Mouse (Mus musculus) layer of hippocampus, adult 8-10 months (tissue): Measurements from ENCODE around the gene Alg12. TPM values are rescaled to one million over a fixed set of nuclear protein-coding genes. Genes with fewer than 3 reads are reported as not detected.

ENCODE experiments used
- DNase-seq, 2 experiments: peaks; one replicate each; pipeline ENCODE4 v3.0.0; 2022; ENCODE audit warnings: low spot score in 2 of 2
- total RNA-seq, 4 experiments: library from RNA; stranded (reverse); gene quantifications; 2 replicates each; pipeline ENCODE4 v1.2.4; 2022

Alg12 gene
- total RNA-seq, 4 experiments from 2014 or later = 11.3 to 16.7 (median 14.3) TPM

- no peak for DNase-seq
Measured at GRCm38 (mm10) chr15:88854969-88855830, 36.1 kb upstream of the Alg12 start.

GRCm38 (mm10) chr15:88854119-88854968 is 35.2 kb upstream of the Alg12 start:
- DNase-seq = no peak

GRCm38 (mm10) chr15:88853106-88853505 is 34.0 kb upstream of the Alg12 start:
- no peak for DNase-seq

- no peak for DNase-seq
Measured at GRCm38 (mm10) chr15:88851507-88852149, 32.5 kb upstream of the Alg12 start.

GRCm38 (mm10) chr15:88851076-88851475 is 32.0 kb upstream of the Alg12 start:
- DNase-seq = no peak

- peak; percentile 89 to 90 for DNase-seq
Measured at GRCm38 (mm10) chr15:88850146-88850826, 31.2 kb upstream of the Alg12 start.

- DNase-seq = no peak
Measured at GRCm38 (mm10) chr15:88849621-88850020, 30.5 kb upstream of the Alg12 start.

- DNase-seq = no peak
Measured at GRCm38 (mm10) chr15:88848661-88849060, 29.5 kb upstream of the Alg12 start.

GRCm38 (mm10) chr15:88844966-88845365 is 25.8 kb upstream of the Alg12 start:
- no peak for DNase-seq

GRCm38 (mm10) chr15:88843486-88844097 is 24.5 kb upstream of the Alg12 start:
- DNase-seq = peak in 1 of 2 experiments; percentile 51

GRCm38 (mm10) chr15:88842300-88842673 is 23.2 kb upstream of the Alg12 start:
- DNase-seq = no peak

- no peak for DNase-seq
Measured at GRCm38 (mm10) chr15:88841580-88842299, 22.6 kb upstream of the Alg12 start.

GRCm38 (mm10) chr15:88841160-88841559 is 22.0 kb upstream of the Alg12 start:
- no peak for DNase-seq

GRCm38 (mm10) chr15:88840126-88840525 is 21.0 kb upstream of the Alg12 start:
- no peak for DNase-seq

GRCm38 (mm10) chr15:88839271-88839670 is 20.2 kb upstream of the Alg12 start:
- peak; percentile 79 to 86 for DNase-seq

GRCm38 (mm10) chr15:88837977-88838376 is 18.9 kb upstream of the Alg12 start:
- no peak for DNase-seq

- peak in 1 of 2 experiments; percentile 55 for DNase-seq
Measured at GRCm38 (mm10) chr15:88837199-88837932, 18.2 kb upstream of the Alg12 start.

- no peak for DNase-seq
Measured at GRCm38 (mm10) chr15:88836571-88836970, 17.5 kb upstream of the Alg12 start.

- DNase-seq = no peak
Measured at GRCm38 (mm10) chr15:88836031-88836430, 16.9 kb upstream of the Alg12 start.
